Mouse (Mus musculus) liver, embryonic 18 days (tissue): ENCODE measurements around the gene Atp6v0b. TPM values are rescaled to one million over a fixed set of nuclear protein-coding genes. Genes with fewer than 3 reads are reported as not detected.

Experiments
- polyA plus RNA-seq: library from polyadenylated mRNA; depleted of rRNA; stranded (reverse); fragments of >200 nt; gene quantifications from 2 replicates; pipeline ENCODE4 v1.2.3, GENCODE M21; 2012; rRNA removed

The Atp6v0b gene
- 134 and 138 TPM in 2 replicates for polyA plus RNA-seq

DNA sequence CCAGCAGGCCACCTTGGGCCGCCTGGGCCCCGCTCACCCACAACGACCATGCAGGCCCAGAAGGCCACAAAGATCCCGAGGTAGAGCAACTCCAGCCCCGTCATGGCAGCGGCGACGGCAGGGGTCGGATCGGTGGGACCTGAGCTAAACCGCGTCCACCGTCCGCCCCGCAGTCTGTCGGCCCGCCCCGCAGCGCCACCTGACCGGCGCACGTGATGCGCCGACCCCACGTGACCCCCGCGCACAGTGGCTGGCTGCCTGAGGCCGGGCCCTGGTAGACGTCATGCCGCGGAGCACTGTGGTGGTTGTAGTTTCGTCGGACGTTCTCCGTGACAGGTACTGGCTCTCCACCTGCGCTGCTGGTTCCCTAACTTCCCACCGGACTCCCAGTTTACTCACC is at the start of gene Atp6v0b:
Gene Atp6v0b, minus strand, starts transcription at position 201 of the 400 bp plus-strand sequence.

DNA sequence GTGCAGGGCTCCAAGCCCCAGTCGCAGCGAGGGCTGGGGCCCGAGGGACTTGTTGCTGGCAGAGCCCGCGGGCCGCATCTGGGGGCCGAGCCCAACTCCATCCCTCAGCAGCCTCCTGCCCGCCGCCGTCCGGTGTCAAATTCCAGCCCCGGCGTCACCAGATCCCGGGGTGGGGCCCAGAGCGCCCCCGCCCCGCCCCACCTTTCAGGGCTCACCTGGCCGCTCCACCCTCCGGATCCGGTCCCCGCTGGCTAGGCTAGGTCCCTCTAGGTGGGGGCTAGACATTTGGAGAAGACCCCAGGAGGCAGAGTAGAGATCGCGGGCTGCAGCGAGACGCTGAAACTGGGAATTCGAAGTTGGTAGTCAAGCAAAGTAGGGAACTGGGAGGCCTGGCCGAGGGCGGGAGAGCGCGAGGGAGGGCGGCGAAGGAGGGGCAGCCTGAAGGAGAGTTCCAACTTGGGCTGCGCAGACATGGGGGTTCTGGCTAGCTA is 42.3 kb upstream of the Atp6v0b start, which contains the start of gene Artn:
Gene Artn, minus strand, starts transcription at position 373 of the 491 bp plus-strand sequence.

DNA sequence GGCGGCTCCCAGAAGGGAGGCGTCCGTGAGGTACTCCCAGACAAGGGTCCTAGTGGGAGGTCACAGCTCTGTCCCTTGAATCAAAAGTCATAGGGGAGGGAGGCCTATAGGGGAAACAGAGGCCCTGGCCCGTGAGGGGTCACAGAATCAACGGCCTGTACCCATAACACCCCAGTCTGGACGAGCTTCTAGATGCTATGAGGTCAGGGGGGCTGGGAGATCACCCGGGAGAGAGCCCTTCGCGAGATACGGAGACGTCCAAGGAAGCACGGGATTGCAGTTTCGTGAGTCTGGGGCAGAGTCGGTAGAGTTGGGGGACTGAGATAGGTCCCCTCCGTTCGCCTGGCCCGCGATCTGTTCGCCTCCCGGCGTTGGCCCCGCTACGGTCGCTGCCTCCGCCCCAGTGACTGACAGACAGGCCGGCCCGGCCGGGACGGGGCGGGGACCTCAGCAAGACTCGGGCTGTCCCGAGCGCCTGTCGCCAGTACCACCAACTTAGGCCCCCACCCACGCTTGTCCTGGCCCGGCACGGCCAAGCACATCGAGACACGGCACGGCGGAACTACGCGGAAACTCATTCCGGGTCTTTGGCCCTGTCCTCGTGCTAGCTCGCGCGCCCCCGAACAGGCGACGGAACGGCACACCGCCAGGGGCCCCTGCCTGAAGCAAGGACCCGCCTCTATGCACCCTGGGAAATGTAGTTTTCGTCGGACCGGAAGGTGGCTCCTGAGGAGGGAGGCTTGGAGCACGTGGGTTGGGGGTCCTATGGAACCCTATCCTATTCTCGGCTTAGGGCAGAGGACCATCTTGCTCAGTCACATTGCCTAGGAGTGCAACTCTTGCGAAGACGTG is 27.7 kb upstream of the Atp6v0b start, which contains the start of gene Ipo13:
Gene Ipo13, minus strand, starts transcription at position 409 of the 852 bp plus-strand sequence.

DNA sequence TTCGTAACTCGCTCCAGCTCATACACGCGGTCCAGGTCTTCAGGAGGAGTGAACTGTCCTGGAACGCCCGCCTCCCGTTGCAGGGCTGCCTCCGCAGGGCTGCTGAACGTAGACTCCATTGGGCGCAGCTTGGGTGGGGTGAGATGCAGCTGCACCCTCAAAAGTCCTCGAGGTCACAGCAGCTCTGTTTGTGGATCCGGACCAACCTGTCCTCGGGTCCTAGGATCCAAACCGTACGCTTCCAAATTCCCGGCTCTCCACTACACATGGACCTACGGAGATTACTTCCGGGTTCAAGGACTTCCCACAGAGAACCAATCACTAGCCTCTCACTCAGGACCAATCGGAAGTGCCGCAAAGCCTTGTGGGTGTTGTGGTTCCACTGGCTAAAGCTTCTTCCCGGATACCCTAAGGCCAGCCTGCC is 4.6 kb upstream of the Atp6v0b start, which contains the start of gene Dph2:
Gene Dph2, minus strand, starts transcription at position 295 of the 424 bp plus-strand sequence.

DNA sequence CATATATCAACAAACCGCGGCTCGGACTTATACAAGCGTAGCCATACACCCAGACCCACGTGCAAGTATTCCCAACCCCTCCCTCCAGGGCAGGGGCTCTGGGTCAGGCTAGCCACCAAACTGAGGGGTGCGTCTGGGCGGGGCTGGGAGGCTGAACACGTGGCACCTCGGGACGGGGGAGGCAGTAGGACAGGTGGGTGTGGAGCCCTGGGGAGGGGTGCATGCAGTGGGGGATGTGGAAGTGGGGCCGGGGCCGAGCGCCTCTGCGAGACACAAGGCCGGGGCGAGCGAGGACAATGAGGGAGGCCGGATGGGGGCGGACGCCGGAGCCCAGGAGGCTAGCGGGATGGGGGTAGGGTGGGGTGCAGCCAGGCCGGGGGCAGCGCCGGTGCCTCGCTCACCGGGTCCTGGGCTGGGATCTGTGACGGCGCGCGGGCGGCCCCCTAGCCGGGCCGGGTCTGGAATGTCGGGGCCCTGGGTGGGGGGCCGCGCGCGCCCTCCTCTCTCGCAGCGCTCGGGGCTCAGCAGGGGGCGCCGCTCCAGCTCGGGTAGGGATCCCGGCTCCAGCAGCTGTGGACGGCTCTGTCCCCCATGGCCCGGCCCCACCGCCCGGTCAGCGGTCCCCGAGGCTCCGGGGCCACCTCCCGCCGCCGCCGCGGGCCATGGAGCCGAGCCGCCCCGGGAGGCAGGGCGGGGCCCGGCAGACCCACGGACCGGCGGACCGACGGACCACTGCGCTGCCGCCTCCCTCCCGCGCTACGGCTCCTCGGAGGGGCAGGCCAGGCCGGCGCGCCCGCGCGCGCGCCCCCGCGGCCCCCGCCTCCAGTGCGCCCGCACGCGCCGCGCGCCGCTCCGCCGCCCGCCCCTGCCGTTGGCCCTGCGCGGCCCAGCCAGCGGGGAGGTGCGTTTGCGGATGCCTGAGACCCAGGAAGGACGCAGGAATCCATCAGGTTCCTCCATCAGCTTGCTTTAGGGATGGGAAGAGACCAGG is 4.1 kb downstream of the Atp6v0b start, which contains the start of gene B4galt2:
Gene B4galt2, minus strand, starts transcription at position 787 of the 991 bp plus-strand sequence.

DNA sequence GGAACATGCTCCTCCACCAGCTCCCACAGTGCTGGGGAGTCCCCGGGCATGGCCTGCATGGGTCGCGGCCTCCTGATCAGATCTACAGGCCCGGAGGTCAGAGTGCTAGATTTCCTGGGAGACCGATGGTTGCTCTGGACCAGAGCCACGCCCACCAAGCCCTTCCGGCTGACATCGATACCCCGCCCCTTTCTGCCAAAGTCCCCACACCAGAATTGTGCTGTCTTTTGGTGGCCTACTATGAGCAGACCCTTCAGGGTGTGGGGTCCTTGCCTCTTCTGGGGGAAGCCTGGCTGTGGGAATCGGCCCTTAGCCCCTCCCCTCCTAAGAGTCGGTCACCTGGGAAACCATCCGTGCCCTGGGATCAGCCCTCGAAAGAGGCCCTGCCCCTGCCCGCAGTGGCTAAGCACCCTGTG is 14.7 kb downstream of the Atp6v0b start, which contains the start of gene Ccdc24:
Gene Ccdc24, minus strand, starts transcription at position 87 of the 416 bp plus-strand sequence.

DNA sequence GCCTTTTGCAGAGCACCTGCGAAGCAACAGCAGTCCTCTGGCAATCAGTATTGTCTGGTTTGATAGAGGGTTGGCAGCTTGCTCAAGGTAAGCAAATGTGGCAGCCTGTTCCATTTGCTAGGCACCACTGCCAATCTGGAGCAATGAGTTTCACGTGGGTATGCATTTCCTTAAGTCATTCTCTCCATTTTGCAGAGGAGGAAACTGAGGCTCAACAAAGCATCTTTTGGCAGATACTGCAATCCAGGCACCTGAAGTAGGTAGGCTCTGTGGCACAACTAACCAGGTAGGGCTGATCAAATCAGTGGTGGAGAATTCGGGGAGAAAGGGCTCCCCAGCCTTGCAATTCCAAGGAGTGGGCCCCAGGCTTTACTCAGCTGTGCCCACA is 52.7 kb downstream of the Atp6v0b start, which contains the start of gene Slc6a9:
Gene Slc6a9, plus strand, starts transcription at position 50 of the 388 bp plus-strand sequence.

Other genes starting within 250 kb of the Atp6v0b start
- 11.5 and 12.7 TPM in 2 replicates for gene Dmap1, start 205.1 kb downstream of the Atp6v0b start, polyA plus RNA-seq
- gene Gm12845, start 162.9 kb downstream of the Atp6v0b start, polyA plus RNA-seq = not detected in 2 replicates
- not detected in 2 replicates for gene Klf17, start 121.7 kb downstream of the Atp6v0b start, polyA plus RNA-seq
- 19.6 and 22.8 TPM in 2 replicates for gene Slc6a9, start 52.8 kb downstream of the Atp6v0b start, polyA plus RNA-seq
- gene Ccdc24, start 14.8 kb downstream of the Atp6v0b start, polyA plus RNA-seq = 0.30 TPM in 2 replicates
- gene B4galt2, start 3.8 kb downstream of the Atp6v0b start, polyA plus RNA-seq = 1.7 and 1.9 TPM in 2 replicates
- 4.9 and 5.1 TPM in 2 replicates for gene Dph2, start 4.7 kb upstream of the Atp6v0b start, polyA plus RNA-seq
- gene Ipo13, start 27.7 kb upstream of the Atp6v0b start, polyA plus RNA-seq = 9.6 and 10.0 TPM in 2 replicates
- gene Artn, start 42.4 kb upstream of the Atp6v0b start, polyA plus RNA-seq = 0.19 and 0.26 TPM in 2 replicates
- 8.7 and 9.6 TPM in 2 replicates for gene St3gal3, start 247.6 kb upstream of the Atp6v0b start, polyA plus RNA-seq